Mouse (Mus musculus) lung, embryonic 14.5 days (tissue): ENCODE measurements around the gene Podxl. TPM values are rescaled to one million over a fixed set of nuclear protein-coding genes. Genes with fewer than 3 reads are reported as not detected.

Experiments
- ATAC-seq: fragments of 200-750 bp; cut with Nextera tagmentation; 2 replicates; pipeline ENCODE4 v1.8.0; 2017; ENCODE audit warnings: mild to moderate bottlenecking, moderate TSS enrichment, moderate library complexity; ENCODE audit not compliant: insufficient read depth
- DNase-seq: peaks from one replicate; pipeline ENCODE4 v3.0.0-alpha.2; 2015
- H3K27ac ChIP-seq: fragments of 300-500 bp; sonication (generic); 2 replicates; pipeline ENCODE4 v1.5.1; 2014; ENCODE audit warnings: low read depth, mild to moderate bottlenecking, moderate library complexity
- H3K27me3 ChIP-seq: fragments of 300-500 bp; sonication (generic); 2 replicates; pipeline ENCODE4 v1.6.1; 2014; ENCODE audit warnings: low read length, control low read depth; ENCODE audit not compliant: insufficient read depth
- H3K36me3 ChIP-seq: fragments of 300-500 bp; sonication (generic); 2 replicates; pipeline ENCODE4 v1.6.1; 2014; ENCODE audit warnings: control low read depth; ENCODE audit not compliant: insufficient read depth
- H3K4me1 ChIP-seq: fragments of 300-500 bp; sonication (generic); 2 replicates; pipeline ENCODE4 v1.6.1; 2014; ENCODE audit warnings: antibody characterized with exemption, control low read depth; ENCODE audit not compliant: insufficient read depth
- H3K4me2 ChIP-seq: fragments of 300-500 bp; sonication (generic); 2 replicates; pipeline ENCODE4 v1.6.1; 2014; ENCODE audit warnings: mild to moderate bottlenecking
- H3K4me3 ChIP-seq: fragments of 300-500 bp; sonication (generic); 2 replicates; pipeline ENCODE4 v1.5.1; 2014; ENCODE audit warnings: low read depth, low read length
- H3K9ac ChIP-seq: fragments of 300-500 bp; sonication (generic); 2 replicates; pipeline ENCODE4 v1.6.1; 2014
- H3K9me3 ChIP-seq: fragments of 300-500 bp; sonication (generic); 2 replicates; pipeline ENCODE4 v1.6.1; 2016; ENCODE audit warnings: low read depth, low read length, control low read depth
- CTCF ChIP-seq: IDR thresholded peaks from 2 replicates; pipeline ENCODE4 v1.5.1; 2016; ENCODE audit warnings: antibody characterized with exemption, low read depth
- WGBS: fragments of 180-500 bp; shearing (Covaris S2); extraction: QIAGEN DNeasy Blood & Tissue Kit; methylation state at CpG from one replicate; pipeline ENCODE4 v1.1.7; 2014; 5-methylcytosine and 5-hydroxymethylcytosine counted together
- polyA plus RNA-seq: library from polyadenylated mRNA; unstranded; fragments of >200 nt; fragmentation: Nextera tagmentation; extraction: Ambion mirVana; gene quantifications from 2 replicates; pipeline ENCODE4 v1.2.1, GENCODE M21; 2014

Gene Podxl
- polyA plus RNA-seq, 1 experiment from 2014 or later = 28.9 TPM

DNA sequence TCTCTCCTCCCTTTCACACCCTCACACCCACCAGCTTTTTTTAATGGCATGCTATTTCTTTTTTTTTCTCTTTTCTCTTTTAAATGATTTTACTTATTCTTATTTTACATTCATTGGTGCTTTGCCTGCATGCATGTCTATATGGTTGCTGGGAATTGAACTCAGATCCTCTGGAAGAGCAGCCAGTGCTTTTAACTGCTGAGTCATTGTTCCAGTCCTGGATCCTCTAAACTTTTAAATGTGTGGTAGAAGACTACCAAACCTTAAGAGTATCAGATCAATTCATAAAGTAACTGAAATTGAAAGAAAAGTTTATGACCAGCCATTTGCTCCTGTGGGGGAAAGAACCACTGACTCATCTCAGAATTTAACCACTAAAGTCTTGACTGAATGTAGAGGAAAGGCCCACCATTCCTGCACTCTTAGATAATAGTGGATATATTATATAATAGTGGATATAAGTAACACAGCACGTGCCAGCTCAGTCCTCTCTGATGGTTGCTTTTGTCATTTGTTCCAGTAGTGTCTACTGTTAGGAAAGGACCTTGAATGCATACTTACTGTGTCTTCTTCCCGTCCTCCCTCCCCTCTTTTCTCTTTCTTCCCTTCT is 68.6 kb downstream of the Podxl start:
- H3K9me3 ChIP-seq = no peaks in the 10 kb centered on the region
- TF ChIP-seq CTCF = no peak
- H3K36me3 ChIP-seq = peaks cover 53% of the 10 kb centered on the region

DNA sequence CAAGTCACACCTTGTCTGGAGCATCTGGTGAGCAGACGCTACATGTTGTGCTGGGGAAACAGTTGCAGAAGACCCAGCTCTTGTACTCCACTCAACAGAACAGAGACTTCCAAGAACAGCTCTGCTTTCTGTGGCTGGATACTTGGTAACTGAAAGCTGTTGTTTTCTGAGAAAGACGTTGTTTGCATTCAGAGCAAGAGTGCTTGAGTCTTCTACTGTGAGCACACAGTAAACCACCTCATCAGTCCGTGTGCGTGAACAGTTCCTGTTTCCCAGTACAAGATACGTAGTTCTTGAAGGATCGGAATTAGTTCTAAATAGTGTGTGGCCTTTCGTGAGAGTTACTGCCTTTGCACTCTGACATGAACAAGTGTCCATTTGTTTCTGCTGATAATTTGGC is 73.8 kb downstream of the Podxl start:
- DNase-seq (no peak), ATAC-seq (no peak)
- peaks cover 41% of the 10 kb centered on the region for H3K36me3 ChIP-seq
- H3K4me2 ChIP-seq = no peak overlapping the region
- no peak for TF ChIP-seq CTCF
- no peak overlapping the region for H3K4me3 ChIP-seq
- WGBS = 90% methylated on average over 7 of the region's 7 CpGs
- H3K9me3 ChIP-seq = no peaks in the 10 kb centered on the region
- H3K27ac ChIP-seq = no peak overlapping the region
- no peaks in the 10 kb centered on the region for H3K27me3 ChIP-seq
- H3K9ac ChIP-seq = no peak overlapping the region
- H3K4me1 ChIP-seq = no peaks in the 10 kb centered on the region

More for the DNA sequence above, 68.6 kb downstream of the Podxl start:
- no peaks in the 10 kb centered on the region for H3K27me3 ChIP-seq
- H3K4me3 ChIP-seq = no peak overlapping the region
- no peak overlapping the region for H3K9ac ChIP-seq
- no peak for ATAC-seq
- H3K4me2 ChIP-seq = no peak overlapping the region
- no peak overlapping the region for H3K27ac ChIP-seq
- no peak for DNase-seq
- WGBS = 79% methylated on average over 2 of the region's 2 CpGs
- H3K4me1 ChIP-seq = no peaks in the 10 kb centered on the region

DNA sequence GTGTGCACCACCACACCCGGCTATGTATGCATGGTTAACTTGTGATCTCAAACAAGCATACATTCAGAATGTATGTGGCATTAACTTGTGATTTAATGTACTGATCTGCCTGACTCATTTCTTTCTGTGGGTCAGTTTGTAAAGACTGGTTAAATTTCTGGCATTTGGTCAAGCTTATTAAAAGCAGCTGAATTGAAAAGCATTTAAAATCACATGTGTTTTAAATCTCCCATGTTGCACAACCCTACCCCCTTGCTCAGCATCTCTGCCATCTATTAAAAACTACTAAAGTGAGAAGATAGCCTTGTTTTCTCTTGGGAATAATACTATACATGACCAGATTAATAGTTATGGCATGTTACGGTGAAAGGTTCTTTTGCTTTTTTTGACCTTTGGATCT is 77.2 kb downstream of the Podxl start:
- Histone ChIP-seq H3K4me2 (no peak overlapping the region), H3K9me3 (no peaks in the 10 kb centered on the region), H3K27ac (no peak overlapping the region), H3K36me3 (peaks cover 27% of the 10 kb centered on the region), H3K4me3 (no peak overlapping the region), H3K4me1 (no peaks in the 10 kb centered on the region), H3K27me3 (no peaks in the 10 kb centered on the region), H3K9ac (no peak overlapping the region)
- TF ChIP-seq CTCF = no peak
- DNase-seq = no peak
- 92% methylated on average over 2 of the region's 2 CpGs for WGBS
- no peak for ATAC-seq

DNA sequence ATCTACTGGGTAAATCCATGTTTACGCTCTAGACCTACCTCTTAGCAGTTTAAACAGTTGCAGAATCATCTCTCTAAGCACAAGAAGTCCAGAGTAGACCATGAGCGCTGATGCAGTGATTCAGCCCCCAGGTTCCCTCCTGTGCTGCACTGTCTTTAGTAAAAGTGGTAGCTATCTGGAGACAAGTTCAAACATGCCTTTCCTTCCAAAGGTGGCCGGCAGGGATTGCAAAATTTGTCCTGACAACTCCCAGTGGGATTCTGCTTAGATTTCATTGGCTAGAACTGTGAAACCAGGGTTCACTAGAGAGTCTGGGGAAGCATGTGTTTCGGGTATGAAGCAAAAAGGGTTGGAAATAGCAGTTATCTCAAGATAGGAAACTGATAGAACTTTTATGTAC is 83.8 kb downstream of the Podxl start:
- H3K9me3 ChIP-seq = no peaks in the 10 kb centered on the region
- no peak overlapping the region for H3K9ac ChIP-seq
- H3K4me3 ChIP-seq = no peak overlapping the region
- ATAC-seq (no peak), DNase-seq (no peak)
- no peaks in the 10 kb centered on the region for H3K4me1 ChIP-seq
- peaks cover 34% of the 10 kb centered on the region for H3K36me3 ChIP-seq
- no peak for TF ChIP-seq CTCF
- no peak overlapping the region for H3K27ac ChIP-seq
- H3K27me3 ChIP-seq = no peaks in the 10 kb centered on the region
- no peak overlapping the region for H3K4me2 ChIP-seq
- 80% methylated on average over 4 of the region's 4 CpGs for WGBS

DNA sequence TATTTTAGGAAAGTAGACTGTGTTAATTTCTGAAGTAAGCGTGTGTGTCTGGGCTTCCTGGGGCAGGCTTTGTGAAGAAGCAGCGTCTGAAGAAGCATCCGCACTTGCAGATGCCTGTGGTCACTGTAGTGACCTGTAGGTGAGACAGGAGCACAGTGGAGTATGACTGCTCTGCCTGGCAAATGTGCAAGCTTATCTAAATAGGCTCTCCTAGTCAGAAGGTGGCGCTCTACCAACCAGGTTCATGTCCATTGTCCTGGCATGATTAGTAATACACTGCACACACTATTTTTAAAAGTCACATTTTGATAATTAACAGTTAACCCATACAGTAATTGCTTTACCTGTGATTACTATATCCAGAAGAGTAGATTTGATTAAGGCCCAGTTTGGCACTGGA is 85.6 kb downstream of the Podxl start:
- DNase-seq = peak; percentile 13
- Histone ChIP-seq H3K9me3 (no peaks in the 10 kb centered on the region), H3K4me2 (no peak overlapping the region), H3K4me1 (no peaks in the 10 kb centered on the region), H3K9ac (no peak overlapping the region), H3K4me3 (no peak overlapping the region), H3K36me3 (peaks cover 41% of the 10 kb centered on the region), H3K27ac (no peak overlapping the region), H3K27me3 (no peaks in the 10 kb centered on the region)
- WGBS = 59% methylated on average over 4 of the region's 4 CpGs
- peak; percentile 21 for TF ChIP-seq CTCF
- no peak for ATAC-seq

Other genes with a start within 250 kb of the Podxl start
- gene Mkln1, start 165.2 kb downstream of the Podxl start, polyA plus RNA-seq = 179 and 184 TPM in 2 replicates